Mouse (Mus musculus) forebrain, embryonic 13.5 days (tissue): Measurements from ENCODE around the gene Tmem273. TPM values are rescaled to one million over a fixed set of nuclear protein-coding genes. Genes with fewer than 3 reads are reported as not detected.

Experiments used
- ATAC-seq: fragments of 200-750 bp; cut with Nextera tagmentation; 2 replicates; pipeline ENCODE4 v1.8.0; 2017
- H3K27ac ChIP-seq: fragments of 300-500 bp; sonication (generic); 2 replicates; pipeline ENCODE4 v1.5.1; 2015; ENCODE audit warnings: inconsistent platforms, mild to moderate bottlenecking, moderate library complexity
- H3K27me3 ChIP-seq: fragments of 300-500 bp; sonication (generic); 2 replicates; pipeline ENCODE4 v1.6.1; 2015; ENCODE audit warnings: mild to moderate bottlenecking, inconsistent platforms
- H3K36me3 ChIP-seq: fragments of 300-500 bp; sonication (generic); 2 replicates; pipeline ENCODE4 v1.6.1; 2015; ENCODE audit warnings: mild to moderate bottlenecking, inconsistent platforms; ENCODE audit not compliant: poor library complexity, severe bottlenecking
- H3K4me1 ChIP-seq: fragments of 300-500 bp; sonication (generic); 2 replicates; pipeline ENCODE4 v1.6.1; 2015; ENCODE audit warnings: inconsistent platforms
- H3K4me2 ChIP-seq: fragments of 300-500 bp; sonication (generic); 2 replicates; pipeline ENCODE4 v1.6.1; 2015; ENCODE audit warnings: inconsistent platforms, mild to moderate bottlenecking, moderate library complexity
- H3K4me3 ChIP-seq: fragments of 300-500 bp; sonication (generic); 2 replicates; pipeline ENCODE4 v1.5.1; 2015; ENCODE audit warnings: mild to moderate bottlenecking, inconsistent platforms
- H3K9ac ChIP-seq: fragments of 300-500 bp; sonication (generic); 2 replicates; pipeline ENCODE4 v1.6.1; 2015; ENCODE audit warnings: mild to moderate bottlenecking, inconsistent platforms
- H3K9me3 ChIP-seq: fragments of 300-500 bp; sonication (generic); replicated peaks from 2 replicates; pipeline ENCODE4 v1.6.1; 2016; ENCODE audit warnings: inconsistent platforms
- WGBS: fragments of 180-500 bp; shearing (Covaris S2); methylation state at CpG from one replicate; pipeline ENCODE4 v1.1.7; 2015; 5-methylcytosine and 5-hydroxymethylcytosine counted together
- polyA plus RNA-seq: library from polyadenylated mRNA; unstranded; fragments of >200 nt; fragmentation: Nextera tagmentation; extraction: Ambion mirVana; gene quantifications from 2 replicates; pipeline ENCODE4 v1.2.1, GENCODE M21; 2015

Gene Tmem273
- polyA plus RNA-seq, 1 experiment from 2014 or later = 0.36 TPM

DNA sequence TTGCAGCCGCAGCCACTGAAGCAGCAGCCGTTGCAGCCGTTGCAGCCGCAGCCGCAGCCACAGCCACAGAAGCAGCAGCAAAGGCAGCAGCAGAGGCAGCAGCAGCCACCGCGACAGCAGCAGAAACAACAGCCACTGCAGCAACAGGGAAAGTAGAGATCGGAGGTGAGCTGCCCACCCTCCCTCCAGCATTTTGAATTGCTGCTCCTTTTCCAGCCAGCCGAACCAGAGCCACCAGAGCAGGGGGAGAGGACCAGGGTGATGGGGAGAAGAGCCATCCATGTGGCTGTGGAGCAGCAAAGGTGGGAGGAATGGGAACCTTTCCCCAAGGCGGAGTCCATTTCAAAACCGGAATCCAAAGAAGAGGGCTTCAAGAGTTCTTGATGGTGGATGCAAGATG lies 50.4 kb downstream of the Tmem273 start:
- H3K4me2 ChIP-seq = no peak overlapping the region
- 89% methylated on average over 11 of the region's 11 CpGs for WGBS
- H3K4me1 ChIP-seq = no peaks in the 10 kb centered on the region
- ATAC-seq = no peak
- no peaks in the 10 kb centered on the region for H3K27me3 ChIP-seq
- H3K9me3 ChIP-seq = no peaks in the 10 kb centered on the region
- no peak overlapping the region for H3K27ac ChIP-seq
- no peak overlapping the region for H3K9ac ChIP-seq
- no peaks in the 10 kb centered on the region for H3K36me3 ChIP-seq
- no peak overlapping the region for H3K4me3 ChIP-seq

DNA sequence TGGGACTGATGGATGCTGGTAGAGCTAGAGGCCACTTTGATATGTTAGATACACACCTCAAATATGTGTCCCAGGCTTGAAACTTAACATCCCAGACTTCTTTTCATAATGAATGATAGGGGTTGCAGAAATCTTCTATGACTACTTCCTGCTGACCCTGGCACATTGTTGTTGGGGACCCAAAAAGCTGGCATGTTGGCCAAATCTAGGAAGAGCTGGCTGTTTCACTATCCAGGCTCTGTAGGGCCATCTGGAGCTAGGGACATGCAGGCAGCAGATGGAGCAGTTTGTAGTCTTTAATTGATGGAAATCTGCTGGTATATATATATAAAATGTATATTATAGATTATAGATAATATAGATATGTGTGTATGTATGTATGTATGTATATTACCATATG lies 56.3 kb downstream of the Tmem273 start:
- Histone ChIP-seq H3K27me3 (no peaks in the 10 kb centered on the region), H3K36me3 (no peaks in the 10 kb centered on the region), H3K4me3 (no peak overlapping the region), H3K4me2 (no peak overlapping the region), H3K9me3 (no peaks in the 10 kb centered on the region), H3K4me1 (no peaks in the 10 kb centered on the region), H3K27ac (no peak overlapping the region), H3K9ac (no peak overlapping the region)
- ATAC-seq = no peak

DNA sequence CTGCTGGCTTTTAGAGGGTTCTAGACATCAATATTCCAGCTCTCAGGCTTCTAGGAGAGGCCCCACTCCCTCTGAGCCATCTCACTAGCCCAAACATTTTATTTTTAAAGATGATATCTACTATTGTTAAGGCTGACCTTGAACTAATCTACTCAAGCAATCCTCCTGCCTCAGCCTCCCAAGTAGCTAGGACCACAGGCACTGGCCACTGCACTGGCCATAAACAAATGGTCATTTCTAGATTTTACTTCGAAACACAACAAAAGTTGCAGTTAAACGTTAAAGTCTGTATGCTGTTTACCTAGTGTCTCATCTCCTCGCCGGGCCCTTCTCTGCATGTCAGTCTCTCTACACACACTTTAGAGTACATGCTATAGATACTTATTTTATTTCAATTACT lies 68.3 kb downstream of the Tmem273 start:
- WGBS = 97% methylated on average over 4 of the region's 4 CpGs
- no peak overlapping the region for H3K9ac ChIP-seq
- ATAC-seq = no peak

DNA sequence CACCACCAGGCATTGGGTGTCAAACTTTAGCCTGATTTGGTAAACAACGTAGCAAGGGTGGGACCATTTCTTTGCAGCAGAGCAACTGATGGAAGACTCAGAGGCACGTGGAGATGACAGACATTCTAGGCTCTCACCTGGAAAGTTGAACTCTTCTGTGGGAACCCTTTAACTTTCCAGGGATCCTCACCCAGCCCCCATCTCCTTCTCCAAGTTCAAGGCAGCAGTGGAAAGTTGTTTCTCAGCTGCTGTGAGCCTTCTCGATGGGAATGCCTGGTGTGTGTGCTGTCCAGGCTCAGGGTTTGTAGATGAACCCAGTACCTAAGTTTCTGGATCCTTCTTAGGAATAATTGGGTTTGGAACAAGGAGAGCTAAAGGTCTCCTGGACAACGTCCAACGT lies 70.5 kb downstream of the Tmem273 start:
- 41% methylated on average over 5 of the region's 5 CpGs for WGBS
- Histone ChIP-seq H3K27me3 (peaks cover 17% of the 10 kb centered on the region), H3K4me2 (peak overlapping the region; percentile 88), H3K9ac (no peak overlapping the region; the same call in 1 of the 2 replicates), H3K4me1 (0 out of 2 replicates have a peak, but pooled peaks cover 5% of the 10 kb centered on the region), H3K27ac (no peak overlapping the region), H3K9me3 (no peaks in the 10 kb centered on the region), H3K4me3 (peak overlapping the region; percentile 52), H3K36me3 (no peaks in the 10 kb centered on the region)
- ATAC-seq = no peak

More for the DNA sequence above, 68.3 kb downstream of the Tmem273 start:
- Histone ChIP-seq H3K27me3 (peaks cover 17% of the 10 kb centered on the region), H3K36me3 (no peaks in the 10 kb centered on the region), H3K9me3 (no peaks in the 10 kb centered on the region), H3K4me1 (0 out of 2 replicates have a peak, but pooled peaks cover 5% of the 10 kb centered on the region), H3K4me3 (no peak overlapping the region), H3K27ac (no peak overlapping the region), H3K4me2 (no peak overlapping the region)

DNA sequence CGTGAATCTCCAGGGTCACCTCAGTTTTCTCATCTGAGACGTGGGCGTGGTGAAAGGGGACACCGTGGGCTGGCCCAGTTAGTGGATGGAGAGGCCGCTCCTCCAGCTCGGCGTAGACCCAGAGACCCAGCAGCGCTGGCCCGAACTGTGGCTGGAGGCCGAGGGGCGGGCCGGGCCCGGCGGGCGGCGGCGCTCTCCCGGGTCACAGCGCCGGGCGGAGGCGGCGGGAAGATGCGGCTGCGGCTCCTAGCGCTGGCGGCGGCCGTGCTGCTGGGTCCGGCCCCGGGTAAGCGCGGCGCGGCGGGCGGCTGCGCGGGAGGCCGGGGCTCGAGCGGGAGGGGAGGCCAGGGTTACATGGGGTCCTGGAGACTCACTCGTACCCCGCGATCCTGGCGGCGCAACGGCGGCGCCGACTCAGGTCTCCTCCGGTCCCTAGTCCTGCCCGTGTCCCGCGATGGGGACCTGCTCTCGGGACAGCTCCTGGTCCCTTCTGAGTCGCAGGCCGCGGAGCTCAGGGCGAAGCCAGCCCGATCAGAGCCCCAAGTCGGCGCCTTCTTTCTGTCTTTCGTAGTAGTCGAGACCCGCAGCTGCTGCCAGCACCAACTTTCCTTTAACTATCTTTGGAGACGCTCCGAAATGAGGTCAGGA lies 71.0 kb downstream of the Tmem273 start, which contains the start of gene Vstm4:
Gene Vstm4, plus strand, starts transcription at position 76 of the 648 bp plus-strand sequence.
- Histone ChIP-seq H3K36me3 (no peaks in the 10 kb centered on the region), H3K4me1 (0 out of 2 replicates have a peak, but pooled peaks cover 5% of the 10 kb centered on the region), H3K27me3 (peaks cover 17% of the 10 kb centered on the region), H3K27ac (no peak within 1 kb of the TSS), H3K9me3 (no peaks in the 10 kb centered on the region), H3K4me3 (peak within 1 kb of the TSS; percentile 52), H3K9ac (peak within 1 kb of the TSS; percentile 77), H3K4me2 (peak within 1 kb of the TSS; percentile 88)
- ATAC-seq = peak; percentile 81
- 1% methylated on average over 43 of the region's 68 CpGs for WGBS

DNA sequence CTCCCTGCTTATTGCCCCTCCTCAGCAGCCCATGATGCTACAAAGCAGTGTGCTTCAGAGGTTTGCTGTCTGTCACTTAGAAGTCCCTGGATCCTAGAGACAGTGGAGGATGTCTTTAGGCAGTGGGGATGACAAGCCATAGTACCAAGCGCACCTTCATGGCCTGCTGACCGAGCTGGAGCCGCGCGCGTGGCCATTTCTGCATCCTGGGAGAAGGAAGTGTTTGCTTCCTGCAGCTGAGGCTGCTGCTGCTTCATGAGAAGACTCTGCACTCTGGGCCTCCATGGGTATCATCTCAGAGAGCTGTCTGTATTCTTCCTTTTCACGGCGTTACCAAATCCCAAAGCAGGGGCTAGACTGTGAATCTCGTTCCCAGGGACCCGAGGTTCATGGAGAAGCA lies 72.6 kb downstream of the Tmem273 start:
- no peak overlapping the region for H3K27ac ChIP-seq
- H3K9me3 ChIP-seq = no peaks in the 10 kb centered on the region
- peaks cover 17% of the 10 kb centered on the region for H3K27me3 ChIP-seq
- H3K4me3 ChIP-seq = no peak overlapping the region
- WGBS = 95% methylated on average over 10 of the region's 10 CpGs
- ATAC-seq = no peak
- no peaks in the 10 kb centered on the region for H3K36me3 ChIP-seq
- 0 out of 2 replicates have a peak, but pooled peaks cover 5% of the 10 kb centered on the region for H3K4me1 ChIP-seq
- no peak overlapping the region for H3K4me2 ChIP-seq
- H3K9ac ChIP-seq = no peak overlapping the region

DNA sequence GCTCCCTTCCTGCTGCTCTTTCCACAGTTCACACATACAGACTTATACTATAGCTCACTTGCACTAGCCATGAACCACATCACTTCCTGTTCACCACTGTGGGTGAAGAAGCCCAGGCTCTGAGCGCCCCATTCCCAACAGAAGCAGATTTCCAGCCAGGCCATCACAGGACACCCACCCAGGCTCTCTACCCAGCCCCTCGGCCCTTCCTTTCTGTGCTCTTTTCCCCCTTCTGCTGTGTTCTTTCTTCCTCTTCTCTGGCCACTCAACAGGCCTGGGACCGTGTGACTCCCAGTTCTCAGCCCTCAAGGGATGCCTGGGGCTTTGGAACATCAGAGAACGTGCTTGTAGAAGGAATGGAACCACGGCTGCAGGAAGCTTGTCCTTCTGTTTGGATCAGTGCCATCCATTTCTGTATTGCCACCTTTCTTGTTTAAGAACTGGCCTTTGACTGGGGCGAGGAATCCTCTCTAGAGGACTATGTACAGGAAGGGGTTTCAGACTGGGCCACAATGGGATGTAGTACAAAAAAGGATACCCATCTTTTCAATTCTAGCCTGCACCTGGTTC lies 73.3 kb downstream of the Tmem273 start:
- Histone ChIP-seq H3K4me1 (0 out of 2 replicates have a peak, but pooled peaks cover 5% of the 10 kb centered on the region), H3K4me2 (no peak overlapping the region), H3K27me3 (peaks cover 17% of the 10 kb centered on the region), H3K4me3 (no peak overlapping the region), H3K36me3 (no peaks in the 10 kb centered on the region), H3K27ac (no peak overlapping the region), H3K9me3 (no peaks in the 10 kb centered on the region), H3K9ac (no peak overlapping the region)
- WGBS = 79% methylated on average over 6 of the region's 6 CpGs
- no peak for ATAC-seq

DNA sequence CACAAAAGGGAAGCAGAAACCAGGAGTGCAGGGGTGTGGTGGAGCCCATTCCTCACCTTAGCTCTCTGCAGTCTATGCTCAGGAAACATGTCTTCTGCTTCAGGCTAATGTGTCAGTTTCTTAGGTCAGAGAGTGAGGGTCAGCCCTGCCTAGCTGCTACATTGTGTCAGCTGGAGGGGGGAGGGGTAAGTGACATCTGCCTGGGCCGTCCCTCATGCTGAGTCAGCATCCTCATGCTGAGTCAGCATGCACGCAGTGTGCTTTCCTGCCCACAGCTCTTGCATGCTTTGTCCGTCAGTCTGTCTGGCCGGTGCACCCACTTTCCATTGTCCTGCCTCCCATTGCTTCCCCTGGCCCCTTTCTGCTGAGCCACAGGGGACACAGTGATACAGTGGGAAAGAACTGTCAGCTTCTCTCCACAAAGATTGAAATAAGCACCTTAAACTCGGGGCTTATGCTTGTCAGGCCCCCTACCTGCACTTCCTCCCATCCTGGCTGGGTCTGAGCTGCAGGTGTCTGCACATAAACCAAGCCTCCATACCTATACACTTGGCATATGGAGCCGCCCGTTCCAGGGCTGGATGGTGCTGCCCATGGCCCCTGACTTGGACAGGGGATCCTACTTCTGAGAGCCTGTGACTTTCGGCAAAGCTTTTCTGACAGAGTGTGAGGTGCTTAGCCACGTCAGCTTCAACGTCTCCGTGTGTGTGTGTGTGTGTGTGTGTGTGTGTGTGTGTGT lies 74.2 kb downstream of the Tmem273 start:
- Histone ChIP-seq H3K9ac (no peak overlapping the region), H3K36me3 (no peaks in the 10 kb centered on the region), H3K27ac (no peak overlapping the region), H3K4me1 (0 out of 2 replicates have a peak, but pooled peaks cover 5% of the 10 kb centered on the region), H3K9me3 (no peaks in the 10 kb centered on the region), H3K4me2 (no peak overlapping the region), H3K4me3 (no peak overlapping the region), H3K27me3 (peaks cover 17% of the 10 kb centered on the region)
- ATAC-seq = no peak
- 59% methylated on average over 11 of the region's 11 CpGs for WGBS

DNA sequence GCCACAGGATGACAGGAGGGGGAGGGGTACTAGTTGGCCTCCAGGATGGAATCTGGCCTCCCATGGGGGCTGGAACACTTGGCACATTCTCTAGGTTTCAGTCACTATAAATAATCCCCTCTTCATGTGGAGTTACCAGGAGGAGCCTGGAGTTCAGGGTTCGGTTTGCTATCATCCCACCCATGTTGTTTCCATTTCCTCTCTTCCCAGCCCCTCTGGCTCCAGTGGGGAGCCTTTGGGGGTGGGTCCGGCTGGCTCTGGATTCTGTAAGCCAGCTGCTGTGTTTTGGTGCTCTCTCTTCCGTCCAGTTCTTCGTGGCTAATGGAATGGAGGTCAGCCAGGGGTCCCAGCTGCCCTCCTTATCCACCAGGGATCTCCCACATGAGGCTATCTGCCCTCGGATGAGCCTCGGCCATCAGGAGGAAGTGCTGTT lies 75.4 kb downstream of the Tmem273 start:
- Histone ChIP-seq H3K27ac (no peak overlapping the region), H3K4me2 (no peak overlapping the region), H3K4me1 (0 out of 2 replicates have a peak, but pooled peaks cover 5% of the 10 kb centered on the region), H3K9me3 (no peaks in the 10 kb centered on the region), H3K9ac (no peak overlapping the region), H3K36me3 (no peaks in the 10 kb centered on the region), H3K4me3 (no peak overlapping the region), H3K27me3 (peaks cover 17% of the 10 kb centered on the region)
- WGBS = 54% methylated on average over 6 of the region's 6 CpGs
- ATAC-seq = no peak

DNA sequence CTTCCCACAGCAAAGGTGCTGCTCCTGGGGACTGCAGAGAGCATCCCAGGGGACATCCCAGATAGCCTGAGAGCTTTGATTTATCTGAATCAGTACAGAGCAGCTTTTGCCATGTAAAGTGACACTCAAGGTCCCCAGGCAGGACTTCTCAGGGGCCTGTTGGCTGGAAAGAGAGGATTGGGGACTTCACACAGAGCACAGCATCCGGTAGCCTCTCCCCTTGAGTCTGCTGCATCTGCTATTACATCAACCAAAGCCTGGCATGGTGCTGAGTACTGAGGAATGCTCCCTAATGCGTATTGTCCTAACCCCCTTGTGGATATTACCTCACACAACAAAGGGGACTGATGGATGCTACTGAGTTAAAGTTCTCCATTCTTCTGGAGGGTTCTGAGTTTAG lies 75.9 kb downstream of the Tmem273 start:
- Histone ChIP-seq H3K9me3 (no peaks in the 10 kb centered on the region), H3K27me3 (peaks cover 17% of the 10 kb centered on the region), H3K36me3 (no peaks in the 10 kb centered on the region), H3K4me1 (0 out of 2 replicates have a peak, but pooled peaks cover 1% of the 10 kb centered on the region), H3K27ac (no peak overlapping the region), H3K4me3 (no peak overlapping the region), H3K4me2 (no peak overlapping the region), H3K9ac (no peak overlapping the region)
- ATAC-seq = no peak
- 43% methylated on average over 2 of the region's 2 CpGs for WGBS

DNA sequence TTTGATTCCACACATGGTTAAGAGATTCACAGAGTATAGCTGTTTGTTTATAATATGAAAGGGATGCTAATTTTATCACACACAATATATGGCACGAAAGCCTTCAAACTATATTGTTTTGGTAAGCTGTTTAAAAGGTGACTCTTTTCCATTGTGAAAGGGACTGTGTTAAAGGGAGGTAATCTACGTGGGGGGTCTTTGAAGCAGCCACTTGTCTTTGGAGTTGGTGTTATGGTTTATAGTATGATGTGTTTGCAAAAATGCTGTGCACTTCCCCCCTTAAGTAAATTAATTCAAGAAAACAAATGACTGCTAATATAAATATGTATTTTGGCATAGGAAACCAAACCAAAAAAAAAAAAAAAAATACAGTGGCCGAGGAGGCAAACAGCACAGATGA lies 79.6 kb downstream of the Tmem273 start:
- WGBS = 85% methylated on average over 3 of the region's 3 CpGs
- Histone ChIP-seq H3K9ac (no peak overlapping the region), H3K4me1 (no peaks in the 10 kb centered on the region)

More for the DNA sequence above, 79.6 kb downstream of the Tmem273 start:
- Histone ChIP-seq H3K4me3 (no peak overlapping the region), H3K36me3 (no peaks in the 10 kb centered on the region), H3K27ac (no peak overlapping the region), H3K27me3 (no peaks in the 10 kb centered on the region), H3K4me2 (no peak overlapping the region), H3K9me3 (no peaks in the 10 kb centered on the region)
- ATAC-seq = no peak
